Mouse (Mus musculus) liver, embryonic 12.5 days (tissue): ENCODE measurements around the gene Btn2a2. TPM values are rescaled to one million over a fixed set of nuclear protein-coding genes. Genes with fewer than 3 reads are reported as not detected.

Experiments
- ATAC-seq: fragments of 200-750 bp; cut with Nextera tagmentation; 2 replicates; pipeline ENCODE4 v1.8.0; 2017; ENCODE audit warnings: moderate number of reproducible peaks, mild to moderate bottlenecking, moderate library complexity
- H3K27ac ChIP-seq: fragments of 300-500 bp; sonication (generic); 2 replicates; pipeline ENCODE4 v1.5.1; 2016; ENCODE audit warnings: mild to moderate bottlenecking
- H3K27me3 ChIP-seq: fragments of 300-500 bp; sonication (generic); replicated peaks from 2 replicates; pipeline ENCODE4 v1.6.1; 2016; ENCODE audit warnings: mild to moderate bottlenecking, moderate library complexity
- H3K36me3 ChIP-seq: fragments of 300-500 bp; sonication (generic); 2 replicates; pipeline ENCODE4 v1.6.1; 2016; ENCODE audit warnings: mild to moderate bottlenecking, moderate library complexity
- H3K4me1 ChIP-seq: fragments of 300-500 bp; sonication (generic); 2 replicates; pipeline ENCODE4 v1.6.1; 2016
- H3K4me2 ChIP-seq: fragments of 300-500 bp; sonication (generic); 2 replicates; pipeline ENCODE4 v1.6.1; 2016; ENCODE audit warnings: mild to moderate bottlenecking, moderate library complexity
- H3K4me3 ChIP-seq: fragments of 300-500 bp; sonication (generic); 2 replicates; pipeline ENCODE4 v1.5.1; 2016; ENCODE audit warnings: mild to moderate bottlenecking, moderate library complexity
- H3K9ac ChIP-seq: fragments of 300-500 bp; sonication (generic); 2 replicates; pipeline ENCODE4 v1.6.1; 2016; ENCODE audit warnings: mild to moderate bottlenecking, moderate library complexity
- H3K9me3 ChIP-seq: fragments of 300-500 bp; sonication (generic); replicated peaks from 2 replicates; pipeline ENCODE4 v1.6.1; 2016; ENCODE audit warnings: mild to moderate bottlenecking, moderate library complexity
- WGBS: fragments of 180-500 bp; shearing (Covaris S2); methylation state at CpG from one replicate; pipeline ENCODE4 v1.1.7; 2016; ENCODE audit not compliant: insufficient replicate concordance; 5-methylcytosine and 5-hydroxymethylcytosine counted together
- polyA plus RNA-seq: library from polyadenylated mRNA; unstranded; fragments of >200 nt; fragmentation: Nextera tagmentation; extraction: Ambion mirVana; gene quantifications from 2 replicates; pipeline ENCODE4 v1.2.1, GENCODE M21; 2016

The Btn2a2 gene
- polyA plus RNA-seq, 1 experiment from 2014 or later: not detected

DNA sequence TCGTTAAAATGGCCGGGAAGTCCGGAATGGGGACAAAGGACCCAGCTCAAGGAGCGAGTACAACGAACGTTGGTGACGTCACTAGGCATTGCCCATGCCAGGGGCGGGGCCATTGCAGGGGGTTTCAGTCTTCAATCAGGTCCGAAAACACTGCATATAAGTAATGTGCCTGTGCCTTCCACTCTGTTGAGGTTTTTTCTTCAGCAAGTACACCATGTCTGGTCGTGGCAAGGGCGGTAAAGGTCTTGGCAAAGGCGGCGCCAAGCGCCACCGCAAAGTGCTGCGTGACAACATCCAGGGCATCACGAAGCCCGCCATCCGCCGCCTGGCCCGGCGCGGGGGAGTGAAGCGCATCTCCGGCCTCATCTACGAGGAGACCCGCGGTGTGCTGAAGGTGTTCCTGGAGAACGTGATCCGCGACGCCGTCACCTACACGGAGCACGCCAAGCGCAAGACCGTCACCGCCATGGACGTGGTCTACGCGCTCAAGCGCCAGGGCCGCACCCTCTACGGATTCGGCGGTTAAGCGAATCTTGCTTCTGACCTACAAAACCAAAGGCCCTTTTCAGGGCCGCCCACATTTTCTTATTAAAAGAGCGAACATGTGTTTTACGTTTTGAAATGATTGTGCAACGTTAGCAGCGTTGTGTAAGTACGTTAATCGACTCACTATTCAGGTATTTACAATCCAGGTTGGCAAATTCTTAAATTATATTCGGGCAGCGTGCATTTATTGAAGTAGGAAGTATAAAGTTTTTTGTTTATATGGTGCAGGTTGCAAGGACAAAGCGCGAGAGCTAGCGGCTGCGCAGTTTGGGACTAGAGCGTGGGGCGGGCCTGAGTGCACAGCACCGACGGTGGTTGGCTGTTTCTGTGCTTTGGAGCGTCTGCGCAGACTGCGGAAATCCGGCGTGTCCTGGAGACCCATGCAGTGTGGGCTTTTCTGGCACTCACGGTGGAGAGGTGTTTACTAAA is 42.5 kb upstream of the Btn2a2 start, which contains the start of gene Hist1h4h:
TSS of gene Hist1h4h (plus strand) at position 150 of the 975 bp plus-strand sequence.
- H3K9me3 ChIP-seq: no peaks in the 10 kb centered on the region
- no peaks in the 10 kb centered on the region for H3K36me3 ChIP-seq
- peak within 1 kb of the TSS; percentile 65 for H3K4me3 ChIP-seq
- H3K9ac ChIP-seq: peak within 1 kb of the TSS; percentile 86
- H3K4me1 ChIP-seq: peaks cover 36% of the 10 kb centered on the region
- H3K27ac ChIP-seq: peak within 1 kb of the TSS; percentile 100
- H3K4me2 ChIP-seq: peak within 1 kb of the TSS; percentile 76
- H3K27me3 ChIP-seq: no peaks in the 10 kb centered on the region
- under 1% methylated on average over 63 of the region's 70 CpGs for WGBS
- ATAC-seq: peak; percentile 69

DNA sequence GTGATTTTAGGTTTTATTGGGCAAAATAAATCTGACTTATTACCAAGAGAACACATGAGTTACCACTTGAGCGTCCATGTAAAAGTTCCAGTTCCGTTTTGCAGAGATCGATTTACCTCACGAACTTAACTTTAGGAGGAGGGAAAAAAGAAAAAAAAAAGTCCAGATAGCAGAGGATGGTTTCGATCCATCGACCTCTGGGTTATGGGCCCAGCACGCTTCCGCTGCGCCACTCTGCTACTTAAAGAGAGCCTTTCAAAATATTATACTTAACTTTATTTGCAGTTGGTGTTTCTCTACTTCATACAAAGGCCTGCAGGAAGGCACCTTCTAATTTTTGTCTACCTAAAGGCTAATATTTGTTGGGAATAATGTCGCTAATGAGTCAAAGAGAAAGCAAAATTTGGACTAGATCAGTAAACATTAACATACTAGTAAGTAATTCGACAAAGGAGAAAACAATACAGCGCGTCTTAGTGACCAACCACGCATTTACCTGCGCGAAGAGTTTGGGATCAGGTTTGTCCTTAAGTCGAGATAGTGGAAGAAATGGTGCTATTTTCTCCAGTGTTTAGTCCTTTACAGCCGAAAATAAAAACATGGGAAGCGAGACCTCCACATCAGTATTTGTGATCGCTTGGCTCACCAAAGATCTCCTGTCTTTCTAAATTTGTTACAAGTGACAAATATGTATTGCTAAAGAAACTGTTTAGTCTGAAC is 41.7 kb upstream of the Btn2a2 start:
- no peaks in the 10 kb centered on the region for H3K36me3 ChIP-seq
- H3K27ac ChIP-seq: peak overlapping the region; percentile 100
- under 1% methylated on average over 20 of the region's 20 CpGs for WGBS
- H3K4me3 ChIP-seq: peak overlapping the region; percentile 65
- peak overlapping the region; percentile 86 for H3K9ac ChIP-seq
- H3K27me3 ChIP-seq: no peaks in the 10 kb centered on the region
- no peaks in the 10 kb centered on the region for H3K9me3 ChIP-seq
- peak overlapping the region; percentile 76 for H3K4me2 ChIP-seq
- H3K4me1 ChIP-seq: peaks cover 43% of the 10 kb centered on the region
- no peak for ATAC-seq

DNA sequence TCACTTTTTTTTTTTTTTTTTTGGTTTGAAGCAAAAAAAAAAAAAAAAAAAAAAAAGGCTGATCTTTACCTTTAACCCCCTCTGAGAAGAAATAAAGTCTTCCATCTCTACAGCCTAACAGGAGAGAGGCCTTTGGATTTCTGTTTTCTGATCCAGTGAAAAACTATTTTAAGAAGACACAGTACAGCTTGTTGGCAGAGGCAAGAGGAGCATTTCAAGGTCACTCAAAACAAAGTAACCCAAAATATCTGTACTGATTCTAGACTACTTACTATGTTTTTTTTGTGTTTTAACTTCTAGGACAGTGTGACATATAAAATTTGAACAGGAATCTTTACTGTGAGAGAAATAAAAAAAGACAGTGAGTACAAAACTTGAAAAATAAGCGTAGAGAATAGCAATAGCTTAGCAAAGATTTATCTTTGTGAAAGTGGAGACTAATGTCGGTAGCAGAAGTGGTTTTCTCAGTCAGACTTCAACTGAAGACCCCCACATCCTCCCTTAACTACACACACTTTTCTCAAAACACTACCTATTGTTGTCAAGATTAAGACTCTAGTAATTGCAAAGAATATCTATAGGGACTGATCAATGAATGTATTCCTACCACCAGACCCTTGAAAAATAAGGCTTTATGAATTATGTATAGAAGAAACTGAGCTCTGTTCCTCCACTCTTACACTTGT is 41.0 kb upstream of the Btn2a2 start:
- Histone ChIP-seq H3K4me1 (peaks cover 50% of the 10 kb centered on the region), H3K9ac (peak overlapping the region; percentile 86), H3K36me3 (no peaks in the 10 kb centered on the region), H3K9me3 (no peaks in the 10 kb centered on the region), H3K4me2 (peak overlapping the region; percentile 76), H3K4me3 (peak overlapping the region; percentile 65), H3K27ac (peak overlapping the region; percentile 100), H3K27me3 (no peaks in the 10 kb centered on the region)
- no peak for ATAC-seq
- WGBS: 22% methylated on average over 2 of the region's 2 CpGs

DNA sequence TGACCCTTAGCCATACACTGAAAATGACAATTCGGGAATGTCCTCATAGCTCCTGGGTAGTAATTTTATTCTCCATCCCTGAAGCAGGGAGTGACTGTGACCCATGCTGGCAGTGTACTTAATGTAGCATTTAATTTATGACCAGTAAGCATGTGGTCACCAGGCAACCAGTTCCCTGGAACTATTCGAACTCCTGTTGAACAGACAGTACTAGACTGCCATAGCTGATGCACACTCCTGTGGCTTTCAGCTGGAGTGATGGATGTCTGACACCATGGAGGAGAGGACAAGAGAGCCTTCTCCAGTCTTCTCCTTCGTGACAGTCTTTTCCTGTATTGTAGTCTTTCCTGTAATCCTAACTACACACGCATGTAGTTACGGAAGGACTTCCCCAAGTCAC is 40.3 kb upstream of the Btn2a2 start:
- ATAC-seq: no peak
- no peak overlapping the region for H3K27ac ChIP-seq
- H3K9me3 ChIP-seq: no peaks in the 10 kb centered on the region
- H3K4me2 ChIP-seq: 0 out of 2 replicates have a peak overlapping the region, but pooled peaks have one; percentile 26
- WGBS: 79% methylated on average over 5 of the region's 5 CpGs
- no peaks in the 10 kb centered on the region for H3K27me3 ChIP-seq
- H3K4me3 ChIP-seq: no peak overlapping the region
- peaks cover 54% of the 10 kb centered on the region for H3K4me1 ChIP-seq
- no peak overlapping the region; the same call in 1 of the 2 replicates for H3K9ac ChIP-seq
- H3K36me3 ChIP-seq: no peaks in the 10 kb centered on the region

DNA sequence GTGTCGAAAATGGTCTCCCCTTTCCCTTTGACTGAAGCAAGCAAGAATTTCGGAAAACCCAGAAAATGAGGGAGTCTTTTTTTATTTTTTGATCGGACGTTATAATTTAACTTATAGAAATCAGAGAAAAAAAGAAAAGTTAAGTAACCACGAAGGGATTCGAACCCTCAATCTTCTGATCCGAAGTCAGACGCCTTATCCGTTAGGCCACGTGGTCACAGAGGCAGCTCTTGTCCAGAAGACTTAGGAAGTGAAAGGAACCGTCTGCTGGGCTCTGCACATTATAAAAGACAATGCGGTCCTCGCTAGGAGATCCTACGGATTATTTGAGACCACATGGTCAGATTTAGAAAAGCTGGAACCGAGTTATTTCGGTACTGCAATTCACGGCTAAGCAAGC is 37.7 kb upstream of the Btn2a2 start:
- Histone ChIP-seq H3K4me3 (peak overlapping the region; percentile 57), H3K9me3 (no peaks in the 10 kb centered on the region), H3K4me2 (peak overlapping the region; percentile 73), H3K36me3 (no peaks in the 10 kb centered on the region), H3K9ac (peak overlapping the region; percentile 67), H3K4me1 (peaks cover 50% of the 10 kb centered on the region), H3K27me3 (no peaks in the 10 kb centered on the region), H3K27ac (peak overlapping the region; percentile 64; the same call in 1 of the 2 replicates)
- 0% methylated on average over 17 of the region's 17 CpGs for WGBS
- ATAC-seq: no peak

GRCm38 (mm10) chr13:23525901-23526300 is 37.2 kb upstream of the Btn2a2 start:
- Histone ChIP-seq H3K9ac (peak overlapping the region; percentile 67), H3K4me2 (peak overlapping the region; percentile 73), H3K4me1 (peaks cover 54% of the 10 kb centered on the region), H3K27me3 (no peaks in the 10 kb centered on the region), H3K27ac (peak overlapping the region; percentile 23; the same call in 1 of the 2 replicates), H3K9me3 (no peaks in the 10 kb centered on the region), H3K4me3 (peak overlapping the region; percentile 57), H3K36me3 (no peaks in the 10 kb centered on the region)
- no peak for ATAC-seq
- WGBS: 1% methylated on average over 10 of the region's 10 CpGs

DNA sequence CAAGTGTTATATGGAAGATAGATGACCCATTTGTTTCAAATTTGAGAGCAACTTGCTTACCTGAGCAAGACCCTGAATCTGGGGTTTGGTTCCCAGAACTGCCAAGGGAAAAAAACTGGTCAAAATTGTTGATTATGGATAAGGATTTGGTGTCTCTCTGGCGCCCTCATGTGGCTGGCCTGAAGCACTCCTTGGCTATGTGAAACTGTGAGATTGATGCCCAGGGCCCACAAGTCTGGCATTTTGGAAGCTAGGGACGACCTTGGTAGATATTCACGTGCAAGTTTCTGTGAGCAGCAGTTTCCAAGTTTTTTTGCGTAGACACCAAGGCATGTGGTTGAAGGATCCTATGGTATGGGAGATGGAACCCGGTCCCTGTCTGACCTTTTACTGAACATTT is 36.0 kb upstream of the Btn2a2 start:
- H3K4me3 ChIP-seq: no peak overlapping the region
- H3K4me1 ChIP-seq: peaks cover 63% of the 10 kb centered on the region
- ATAC-seq: peak; percentile 30; the same call in 1 of the 2 replicates
- no peaks in the 10 kb centered on the region for H3K36me3 ChIP-seq
- no peak overlapping the region for H3K9ac ChIP-seq
- no peaks in the 10 kb centered on the region for H3K9me3 ChIP-seq
- H3K27ac ChIP-seq: 0 out of 2 replicates have a peak overlapping the region, but pooled peaks have one; percentile 6
- H3K4me2 ChIP-seq: peak overlapping the region; percentile 73
- H3K27me3 ChIP-seq: no peaks in the 10 kb centered on the region
- WGBS: 7% methylated on average over 5 of the region's 5 CpGs

DNA sequence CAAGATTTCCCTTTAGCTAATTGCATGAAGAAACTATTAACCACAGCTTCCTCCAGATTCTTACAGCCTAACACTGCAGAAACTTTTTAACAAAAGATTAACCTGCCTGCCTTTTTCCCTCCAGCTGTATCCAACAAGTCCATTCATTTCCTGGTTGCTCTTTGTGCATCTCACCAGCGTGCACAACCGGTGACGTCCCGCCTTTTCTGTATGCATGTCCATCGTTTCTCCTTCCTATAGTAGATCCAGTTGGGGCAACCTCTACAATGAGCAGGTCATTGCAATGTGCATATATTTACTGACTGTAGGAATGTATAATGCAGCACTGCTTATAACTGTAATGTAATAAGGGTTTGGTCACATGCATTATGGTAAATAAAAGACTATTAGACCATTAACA is 35.3 kb upstream of the Btn2a2 start:
- no peaks in the 10 kb centered on the region for H3K36me3 ChIP-seq
- no peak overlapping the region for H3K27ac ChIP-seq
- peaks cover 63% of the 10 kb centered on the region for H3K4me1 ChIP-seq
- WGBS: 29% methylated on average over 5 of the region's 5 CpGs
- H3K4me3 ChIP-seq: no peak overlapping the region
- no peak overlapping the region for H3K9ac ChIP-seq
- no peaks in the 10 kb centered on the region for H3K9me3 ChIP-seq
- no peaks in the 10 kb centered on the region for H3K27me3 ChIP-seq
- no peak for ATAC-seq
- H3K4me2 ChIP-seq: no peak overlapping the region

DNA sequence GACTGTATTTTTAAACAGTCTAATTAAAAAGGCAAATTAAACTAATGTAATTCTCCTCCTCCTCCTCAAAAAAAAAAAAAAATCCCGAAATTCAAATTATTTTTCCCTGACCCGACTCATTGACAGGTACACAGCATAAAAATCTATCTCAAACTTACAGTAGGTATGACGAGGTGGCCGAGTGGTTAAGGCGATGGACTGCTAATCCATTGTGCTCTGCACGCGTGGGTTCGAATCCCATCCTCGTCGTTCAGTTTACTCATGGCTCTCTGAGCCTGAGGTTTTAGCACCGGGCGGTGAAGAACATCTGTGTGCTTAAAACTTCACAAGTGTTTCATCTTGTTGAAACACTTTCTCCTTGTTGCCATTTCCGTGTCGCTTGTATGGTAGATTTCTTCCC is 33.0 kb upstream of the Btn2a2 start:
- peaks cover 59% of the 10 kb centered on the region for H3K4me1 ChIP-seq
- H3K9ac ChIP-seq: no peak overlapping the region
- H3K27ac ChIP-seq: 0 out of 2 replicates have a peak overlapping the region, but pooled peaks have one; percentile 8
- ATAC-seq: peak; percentile 57
- no peaks in the 10 kb centered on the region for H3K27me3 ChIP-seq
- peak overlapping the region; percentile 93 for H3K4me2 ChIP-seq
- H3K36me3 ChIP-seq: no peaks in the 10 kb centered on the region
- peak overlapping the region; percentile 38 for H3K4me3 ChIP-seq
- no peaks in the 10 kb centered on the region for H3K9me3 ChIP-seq
- WGBS: 1% methylated on average over 14 of the region's 14 CpGs

DNA sequence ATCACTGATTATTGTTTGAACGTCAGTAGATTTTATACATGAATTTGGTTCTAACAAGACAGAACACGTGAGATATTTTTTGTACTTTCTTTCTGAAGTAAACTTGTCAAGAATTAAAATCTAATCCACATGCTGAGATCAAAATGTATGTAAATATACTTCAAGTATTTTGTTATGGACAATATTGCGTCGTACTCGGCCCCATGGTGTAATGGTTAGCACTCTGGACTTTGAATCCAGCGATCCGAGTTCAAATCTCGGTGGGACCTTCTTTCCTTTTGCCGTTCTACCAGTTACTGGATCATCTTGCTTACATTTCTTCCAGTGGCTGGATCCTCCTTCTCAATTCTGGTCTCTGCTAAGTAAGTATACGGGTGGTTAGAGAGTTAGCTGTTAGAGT is 30.8 kb upstream of the Btn2a2 start:
- H3K4me1 ChIP-seq: peaks cover 46% of the 10 kb centered on the region
- no peaks in the 10 kb centered on the region for H3K9me3 ChIP-seq
- H3K36me3 ChIP-seq: no peaks in the 10 kb centered on the region
- H3K4me3 ChIP-seq: peak overlapping the region; percentile 65
- H3K27ac ChIP-seq: peak overlapping the region; percentile 82
- peak overlapping the region; percentile 35; the same call in 1 of the 2 replicates for H3K9ac ChIP-seq
- peak; percentile 42 for ATAC-seq
- peak overlapping the region; percentile 93 for H3K4me2 ChIP-seq
- WGBS: under 1% methylated on average over 10 of the region's 10 CpGs
- no peaks in the 10 kb centered on the region for H3K27me3 ChIP-seq

GRCm38 (mm10) chr13:23518885-23519284 is 30.2 kb upstream of the Btn2a2 start:
- peak overlapping the region; percentile 56; the same call in 1 of the 2 replicates for H3K9ac ChIP-seq
- peak overlapping the region; percentile 65 for H3K4me3 ChIP-seq
- WGBS: 0% methylated on average over 6 of the region's 6 CpGs
- peak overlapping the region; percentile 82 for H3K27ac ChIP-seq
- H3K9me3 ChIP-seq: no peaks in the 10 kb centered on the region
- ATAC-seq: peak; percentile 61
- H3K27me3 ChIP-seq: no peaks in the 10 kb centered on the region
- H3K4me1 ChIP-seq: peaks cover 43% of the 10 kb centered on the region
- H3K36me3 ChIP-seq: no peaks in the 10 kb centered on the region
- peak overlapping the region; percentile 93 for H3K4me2 ChIP-seq
